Mouse (Mus musculus) embryo, embryonic 9.5 days (tissue): ENCODE measurements around the gene 1600002K03Rik.
"Not testable (repeated sequence)": the region's sequence is repeated elsewhere in the genome, so short reads cannot be mapped to it uniquely, and the experiment has no call there.

ENCODE experiments used
- DNase-seq: peaks from one replicate; pipeline ENCODE4 v3.0.0-alpha.2; 2017; ENCODE audit errors: extremely low spot score

Gene 1600002K03Rik

DNA sequence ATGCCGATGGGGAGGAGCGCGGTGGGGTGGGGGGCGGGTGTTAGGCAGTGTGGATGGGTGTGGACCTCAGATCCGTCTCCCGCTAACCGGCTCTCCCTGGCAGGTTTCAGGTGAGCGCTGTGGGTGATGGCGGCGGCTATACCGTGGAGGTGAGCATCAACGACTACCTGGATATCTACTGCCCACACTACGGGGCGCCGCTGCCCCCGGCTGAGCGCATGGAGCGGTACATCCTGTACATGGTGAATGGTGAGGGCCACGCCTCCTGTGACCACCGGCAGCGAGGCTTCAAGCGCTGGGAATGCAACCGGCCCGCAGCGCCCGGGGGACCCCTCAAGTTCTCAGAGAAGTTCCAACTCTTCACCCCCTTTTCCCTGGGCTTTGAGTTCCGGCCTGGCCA, 13.9 kb downstream of the 1600002K03Rik start:
- no peak for DNase-seq

DNA sequence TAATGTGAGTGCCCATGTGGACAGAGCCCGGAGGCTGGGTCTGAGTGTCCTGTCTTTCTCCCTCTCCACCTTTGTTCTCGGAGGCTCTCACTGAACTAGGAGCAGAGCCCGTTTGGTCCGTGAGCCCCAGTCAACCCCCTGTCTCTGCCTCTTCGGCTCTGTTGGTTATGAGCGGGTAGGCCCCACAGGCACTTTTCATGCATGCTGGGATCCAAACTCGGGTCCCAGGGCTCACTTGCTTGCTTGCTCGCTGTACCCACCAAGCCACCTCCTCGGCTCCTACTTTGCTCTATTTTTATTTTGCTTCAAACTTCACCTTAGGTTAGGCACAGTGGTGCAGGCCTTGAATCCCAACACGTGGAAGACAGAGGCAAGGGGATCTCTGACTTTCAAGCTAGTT, 15.0 kb downstream of the 1600002K03Rik start:
- DNase-seq: no peak

DNA sequence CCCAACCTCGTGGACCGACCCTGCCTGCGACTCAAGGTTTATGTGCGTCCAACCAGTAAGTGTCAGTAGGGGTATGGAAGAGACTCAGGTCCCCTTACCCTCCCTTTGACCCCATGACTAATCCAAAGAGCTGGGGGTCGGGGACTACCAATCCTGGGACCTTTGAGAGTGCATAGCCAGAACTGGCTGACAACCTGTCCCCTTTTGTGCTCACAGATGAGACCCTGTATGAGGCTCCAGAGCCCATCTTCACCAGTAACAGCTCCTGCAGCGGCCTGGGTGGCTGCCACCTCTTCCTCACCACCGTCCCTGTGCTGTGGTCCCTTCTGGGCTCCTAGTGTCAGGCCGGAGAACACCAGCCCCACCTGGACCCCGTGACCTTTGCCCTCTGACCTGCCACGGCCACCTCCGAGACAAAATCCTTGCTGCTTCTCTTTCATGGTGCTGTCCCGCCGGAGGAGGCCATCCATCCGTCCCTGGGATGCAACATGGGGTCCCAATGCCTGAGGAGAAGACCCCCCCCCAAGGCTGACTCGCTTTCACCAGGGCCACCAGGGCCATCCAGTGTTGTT, 15.8 kb downstream of the 1600002K03Rik start:
- no peak for DNase-seq

DNA sequence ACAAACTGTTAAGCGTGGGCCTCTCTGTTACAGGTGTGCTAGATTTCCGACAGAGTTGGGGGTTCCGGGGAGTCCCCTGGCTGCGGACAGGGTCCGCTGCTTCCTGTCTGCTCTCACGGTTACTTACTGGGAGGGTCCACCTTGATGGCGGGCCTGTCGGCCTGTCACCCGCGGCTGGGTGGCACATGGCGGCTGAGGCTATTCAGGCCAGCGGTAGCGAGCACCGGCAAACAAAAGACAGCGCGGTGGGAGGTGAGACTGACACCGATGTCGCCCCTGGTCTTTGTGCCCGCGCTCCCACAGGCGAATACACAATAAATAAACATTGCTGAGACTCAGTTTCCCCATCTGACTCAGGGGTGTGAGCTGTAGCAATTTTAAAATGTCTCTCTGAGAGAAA, 17.3 kb downstream of the 1600002K03Rik start:
- no peak for DNase-seq

DNA sequence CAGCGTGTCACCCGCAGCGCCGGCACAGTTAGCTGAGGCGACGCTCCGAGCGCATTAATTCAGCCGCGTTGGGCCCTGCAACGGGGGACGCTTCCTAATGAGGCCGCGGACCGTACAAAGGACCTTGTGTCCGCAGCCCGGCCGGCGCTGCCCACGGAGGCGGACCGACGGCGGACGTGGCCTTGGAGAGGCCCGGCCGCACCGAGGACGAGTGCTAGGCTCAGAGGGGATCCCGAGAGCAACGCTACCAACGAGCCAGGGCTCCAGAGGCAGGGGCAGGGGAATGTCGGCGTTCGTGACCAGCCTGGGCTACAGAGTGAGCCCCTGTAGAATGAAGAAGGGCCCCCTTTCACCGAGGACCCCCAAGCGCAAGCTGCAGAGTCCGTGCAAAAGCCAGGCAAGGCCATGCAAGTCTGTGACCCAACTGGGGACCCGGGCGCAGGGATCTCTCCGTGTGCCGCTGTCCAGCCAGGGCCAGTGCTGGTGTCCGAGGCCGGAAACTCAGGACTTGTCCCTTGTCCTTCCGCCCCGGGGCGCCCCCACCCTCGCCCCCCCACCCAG, 17.8 kb downstream of the 1600002K03Rik start:
- DNase-seq: peak; percentile 79

DNA sequence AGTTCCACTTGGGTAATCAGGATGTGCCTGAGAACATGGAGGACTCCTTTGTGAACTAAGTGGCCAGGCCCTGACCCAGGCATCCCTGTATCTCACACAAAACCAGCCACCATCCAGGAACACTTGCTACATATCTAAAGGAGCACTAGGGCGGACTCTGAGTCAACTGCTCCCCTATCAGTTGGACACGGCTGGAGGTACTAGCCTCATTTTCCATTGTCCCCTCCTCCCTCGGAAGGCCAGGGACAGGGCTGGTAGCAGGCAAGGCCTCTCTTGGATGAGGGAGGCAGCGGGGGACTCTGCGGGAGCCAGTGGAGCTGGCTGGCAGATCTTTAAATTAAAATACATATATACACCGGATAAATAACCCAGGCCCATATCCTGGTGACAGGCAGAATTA, 21.2 kb downstream of the 1600002K03Rik start:
- no peak for DNase-seq

DNA sequence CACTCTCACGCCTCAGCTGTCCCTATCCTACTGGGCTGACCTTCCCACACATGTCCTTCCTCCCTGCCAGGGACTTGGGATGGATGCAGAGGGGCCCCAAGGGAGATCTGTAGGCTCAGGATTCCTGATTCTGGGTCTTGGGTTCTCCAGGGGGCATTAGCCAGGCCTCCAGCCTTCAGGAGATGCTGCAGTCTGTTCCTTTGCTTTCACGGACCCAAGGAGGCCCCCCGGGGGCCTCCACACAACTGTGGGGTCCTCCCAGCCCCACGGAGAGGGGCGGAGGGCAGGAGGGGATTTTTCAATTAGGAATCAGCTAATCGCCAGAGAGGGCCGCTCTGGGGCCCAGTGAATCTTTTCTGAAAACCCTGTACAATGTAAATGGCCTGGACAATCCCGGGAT, 21.7 kb downstream of the 1600002K03Rik start:
- DNase-seq: no peak

DNA sequence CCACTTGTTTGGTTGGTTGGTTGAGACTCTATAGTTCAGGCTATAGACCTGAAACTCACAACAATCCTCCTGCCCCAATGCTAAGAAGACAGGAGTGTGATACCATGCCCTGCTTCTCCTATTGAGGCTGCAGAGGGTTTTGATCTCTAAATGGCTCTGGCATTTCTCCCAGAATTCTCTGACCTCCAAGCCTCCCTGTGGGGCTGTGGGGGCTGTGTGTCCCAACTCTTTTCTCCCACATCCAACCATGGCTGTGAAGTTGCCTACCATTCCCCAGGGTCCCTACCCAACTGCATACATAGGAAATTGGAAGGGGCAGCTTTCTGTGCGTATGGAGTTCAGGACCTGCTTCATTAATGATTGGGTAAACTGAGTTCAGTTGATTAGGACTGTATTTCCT, 23.4 kb downstream of the 1600002K03Rik start:
- DNase-seq: no peak

DNA sequence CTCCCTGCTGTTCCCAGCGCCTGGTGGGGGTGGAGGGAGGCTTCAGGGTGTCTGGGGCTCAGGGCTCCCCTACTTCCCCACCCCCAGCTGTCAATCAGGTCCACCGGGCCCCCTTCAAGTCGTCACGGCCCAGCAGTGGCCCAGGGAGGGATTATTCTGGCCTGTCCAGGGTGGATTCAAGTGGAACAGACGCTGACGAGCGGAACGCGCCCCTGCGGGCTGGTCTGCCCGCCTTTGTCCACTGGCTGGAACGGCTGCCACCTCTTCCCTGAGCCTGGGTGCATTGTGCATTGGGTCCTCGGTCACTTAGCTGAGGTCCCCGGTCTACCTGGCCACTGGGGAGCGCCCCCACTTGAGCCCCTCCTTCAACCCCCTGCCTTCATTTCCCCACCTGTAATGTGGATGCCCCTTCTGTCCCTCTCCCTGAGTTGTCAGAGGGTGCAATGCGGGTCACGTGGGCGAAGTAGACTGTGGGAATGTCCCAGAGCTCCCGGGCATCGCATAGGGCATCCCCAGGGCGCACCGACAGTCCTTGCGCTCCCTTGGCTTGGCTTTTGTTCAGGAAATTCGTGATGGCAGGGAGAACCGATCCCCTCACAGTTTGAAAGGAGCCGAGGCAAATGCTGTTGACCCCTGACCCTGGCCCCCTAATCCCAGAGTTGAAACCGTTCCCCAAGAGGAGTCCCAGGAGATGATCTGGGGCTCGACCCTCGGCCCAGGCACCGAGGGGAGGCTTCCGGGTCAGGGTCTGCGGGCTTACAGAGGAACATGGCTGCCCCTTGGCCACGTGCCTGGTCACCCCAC, 24.2 kb downstream of the 1600002K03Rik start:
- DNase-seq: no peak

DNA sequence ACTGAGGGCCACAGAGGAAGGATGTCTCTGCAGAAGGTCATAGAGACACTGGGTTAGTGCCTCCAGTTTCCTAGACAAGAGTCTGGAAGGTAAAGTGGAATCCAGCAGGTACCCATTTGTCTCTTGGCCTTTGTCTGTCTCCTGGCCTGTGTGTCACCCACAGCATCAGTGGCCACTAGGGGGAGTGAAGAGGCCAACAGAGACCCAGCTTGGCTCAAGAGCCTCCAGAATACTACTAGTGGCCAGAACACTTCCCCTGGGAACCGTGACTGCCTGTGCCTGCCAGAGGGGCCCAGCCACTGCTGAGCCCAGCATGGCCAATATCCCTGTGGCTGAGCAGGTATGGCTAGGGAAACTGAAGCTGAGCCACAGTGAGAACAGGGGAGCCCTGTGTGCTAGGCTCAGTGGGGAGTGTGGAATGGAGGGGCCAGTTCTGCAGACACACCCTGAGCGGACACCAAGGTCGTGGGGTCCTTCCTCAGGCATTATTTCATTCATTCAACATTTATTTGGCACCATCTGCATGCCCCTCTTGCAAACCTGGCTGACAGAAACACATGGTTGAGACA, 26.8 kb downstream of the 1600002K03Rik start:
- peak; percentile 86 for DNase-seq

DNA sequence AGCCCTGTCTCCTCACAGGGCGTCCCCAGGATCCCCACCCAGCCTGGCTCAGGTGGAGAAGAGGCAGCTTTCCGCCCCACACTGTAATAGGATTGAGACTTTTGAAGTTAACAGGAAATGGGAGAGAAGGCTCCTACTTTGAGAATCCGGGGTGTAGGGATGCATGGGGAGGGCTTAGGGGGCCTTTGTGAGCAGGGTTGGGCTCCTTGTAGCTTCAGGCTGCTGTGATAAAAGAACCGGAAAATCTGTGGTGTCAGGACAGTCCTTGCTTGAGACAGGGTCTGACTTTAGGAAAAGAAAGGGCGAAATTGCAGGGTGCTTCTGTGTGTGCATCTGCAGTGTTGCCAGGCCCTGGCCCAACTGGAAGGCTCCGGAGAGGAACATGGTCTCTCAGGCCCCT, 27.7 kb downstream of the 1600002K03Rik start:
- DNase-seq: no peak

DNA sequence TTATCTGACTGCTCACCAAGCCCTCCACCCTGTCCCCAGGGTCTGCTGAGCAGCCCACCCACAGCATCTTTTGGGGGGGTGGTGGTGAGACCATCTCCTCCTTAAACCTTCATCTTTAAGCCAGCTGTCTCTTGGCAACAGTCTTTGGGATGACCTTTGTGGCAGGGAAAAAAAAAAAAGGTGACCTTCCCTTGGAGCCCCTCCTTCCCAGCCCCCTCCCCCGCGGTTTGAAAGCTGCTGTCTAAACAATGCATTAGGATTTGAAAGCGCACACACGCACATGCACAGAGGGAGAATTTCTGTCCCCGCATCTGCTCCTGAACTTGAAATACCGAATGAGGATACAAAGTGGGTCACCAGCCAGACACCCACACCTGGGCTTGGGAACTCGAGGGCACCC, 31.3 kb downstream of the 1600002K03Rik start:
- no peak for DNase-seq

DNA sequence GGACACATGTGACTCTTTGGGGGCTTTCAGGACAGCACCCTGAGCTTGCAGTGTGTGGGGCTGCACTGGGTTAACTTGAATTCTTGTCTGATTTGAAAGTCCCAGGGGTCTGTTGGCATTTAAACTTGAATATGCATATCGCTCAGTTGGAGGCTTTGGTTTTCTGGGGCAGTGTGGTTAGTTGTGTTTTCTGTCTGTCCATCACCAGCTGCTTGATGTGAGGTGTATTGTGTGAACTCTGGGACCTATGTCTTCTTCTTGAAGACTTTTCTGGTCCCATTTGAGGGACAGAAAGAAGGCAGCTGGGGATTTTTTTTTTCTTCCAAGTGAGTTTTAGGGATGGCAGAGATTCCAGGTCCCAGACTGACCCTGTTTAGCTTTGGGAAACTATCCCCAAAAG, 34.5 kb downstream of the 1600002K03Rik start:
- no peak for DNase-seq

DNA sequence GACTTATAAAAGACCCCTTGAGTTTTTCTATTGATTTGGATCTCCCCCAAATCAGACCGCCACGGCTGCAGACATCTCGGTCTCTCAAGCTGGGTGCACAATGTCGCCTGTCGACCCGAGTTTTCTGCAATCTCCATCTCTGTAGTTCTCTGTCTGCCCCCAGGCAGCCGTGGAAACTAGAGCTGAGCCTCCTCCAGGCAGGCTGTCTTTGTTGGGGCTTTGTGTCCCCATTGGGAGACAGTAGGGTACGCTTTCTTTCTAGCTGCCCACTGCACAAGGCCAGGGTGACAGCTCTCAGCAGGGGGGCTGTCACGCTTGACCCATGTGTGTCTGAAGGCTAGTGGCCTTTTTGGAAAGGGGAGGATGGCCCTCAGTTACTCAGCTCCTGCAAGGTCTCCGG, 34.9 kb downstream of the 1600002K03Rik start:
- no peak for DNase-seq

DNA sequence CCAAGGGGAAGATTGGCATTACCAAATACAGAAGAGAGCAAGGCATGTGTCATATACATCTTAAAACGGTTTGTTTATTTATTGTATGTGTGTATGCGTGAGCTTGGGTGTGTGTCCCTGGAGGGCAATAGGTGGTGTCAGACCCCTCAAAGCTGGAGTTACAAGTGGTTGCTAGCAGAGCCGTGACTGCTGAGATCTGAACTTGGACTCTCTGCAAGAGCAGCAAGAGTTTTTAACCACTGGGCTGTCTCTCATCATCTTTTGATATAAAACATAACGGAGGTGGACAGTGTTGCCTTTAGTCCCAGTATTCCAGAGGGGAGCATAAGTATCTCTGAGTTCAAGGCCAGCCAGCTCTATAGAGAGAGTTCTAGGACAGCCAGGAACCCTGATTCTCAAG, 35.5 kb downstream of the 1600002K03Rik start:
- DNase-seq: no peak

DNA sequence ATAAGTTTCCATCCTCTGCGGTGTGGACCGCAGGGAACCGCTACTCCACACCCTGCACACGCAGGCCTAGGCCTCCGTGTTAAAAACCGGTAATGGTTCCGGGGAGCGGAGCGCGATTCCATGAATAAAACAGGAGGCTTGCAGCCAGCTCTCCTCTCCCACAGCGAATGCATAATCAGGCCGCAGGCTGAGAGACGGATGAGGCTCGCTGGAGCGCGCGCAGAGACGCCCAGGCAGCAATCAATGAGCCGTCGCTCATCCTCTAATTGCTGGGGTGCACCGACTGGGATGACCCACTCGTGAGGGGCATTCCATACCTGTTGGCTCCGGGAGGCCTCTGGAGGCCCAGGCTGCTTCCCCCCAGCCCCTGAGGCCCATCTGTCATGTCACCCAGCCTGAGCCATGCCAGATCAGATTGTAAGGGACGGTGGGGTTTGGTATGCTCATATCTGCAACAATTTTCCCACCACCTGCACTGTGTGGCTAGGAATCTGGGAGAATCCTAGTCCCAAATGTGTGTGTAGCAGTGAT, 36.2 kb downstream of the 1600002K03Rik start:
- DNase-seq: no peak

DNA sequence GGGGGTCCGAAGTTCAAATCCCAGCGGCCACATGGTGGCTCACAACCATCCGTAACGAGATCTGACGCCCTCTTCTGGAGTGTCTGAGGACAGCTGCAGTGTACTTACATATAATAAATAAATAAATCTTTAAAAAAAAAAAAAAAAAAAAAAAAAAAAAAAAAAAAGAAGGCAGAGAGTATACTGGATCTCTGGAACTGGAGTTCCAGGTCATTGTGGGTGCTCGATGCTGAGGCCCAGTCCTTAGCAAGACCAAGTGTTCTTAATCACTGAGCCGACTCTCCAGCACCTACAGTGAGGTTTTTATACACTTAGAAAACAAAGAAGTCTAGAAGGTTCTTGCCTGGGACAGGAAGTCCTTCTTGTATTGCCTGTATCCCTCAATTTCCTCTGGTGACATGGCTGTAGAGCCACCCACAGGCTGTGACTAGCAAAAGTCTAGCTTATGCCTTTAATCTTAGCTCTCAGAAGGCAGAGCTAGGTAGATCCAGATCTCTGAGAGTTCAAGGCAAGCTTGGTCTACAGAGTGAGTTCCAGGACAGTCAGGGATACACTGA, 38.9 kb downstream of the 1600002K03Rik start:
- not testable (repeated sequence) for DNase-seq

DNA sequence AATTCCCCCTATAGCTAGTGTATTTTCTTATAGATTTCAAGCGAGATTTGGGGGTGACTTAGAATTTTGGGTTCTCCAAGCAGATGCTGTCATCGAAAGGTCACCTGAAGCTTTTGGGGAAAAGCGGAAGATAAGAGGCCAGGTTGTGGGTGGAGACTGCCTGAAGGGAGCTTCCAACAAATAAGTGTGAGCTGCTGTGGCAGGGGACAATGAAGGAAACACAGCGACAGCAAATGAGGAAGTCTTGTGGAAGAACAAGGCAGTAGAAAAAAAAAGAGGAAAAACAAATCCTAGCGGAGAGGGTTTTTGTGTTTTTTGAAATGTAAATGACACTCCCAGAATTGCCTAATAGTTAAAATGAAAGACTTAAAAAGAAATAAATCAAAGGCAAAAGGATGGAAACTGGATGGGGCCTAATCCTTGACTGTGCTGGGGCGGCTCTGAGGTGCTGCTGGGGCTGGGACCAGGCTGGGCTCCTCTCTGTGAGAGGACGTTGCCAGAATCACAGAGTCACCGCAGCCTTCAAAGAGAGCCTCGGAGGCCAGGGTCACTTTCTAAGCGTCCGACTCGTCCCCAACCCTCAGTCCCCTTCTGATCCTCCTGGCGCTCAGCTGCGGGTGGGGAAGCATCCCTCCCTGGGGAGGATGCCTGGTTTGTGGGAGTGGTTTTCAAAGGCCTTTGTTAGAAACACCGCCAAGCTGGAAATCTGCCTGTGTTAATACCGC, 42.5 kb downstream of the 1600002K03Rik start:
- DNase-seq: no peak

DNA sequence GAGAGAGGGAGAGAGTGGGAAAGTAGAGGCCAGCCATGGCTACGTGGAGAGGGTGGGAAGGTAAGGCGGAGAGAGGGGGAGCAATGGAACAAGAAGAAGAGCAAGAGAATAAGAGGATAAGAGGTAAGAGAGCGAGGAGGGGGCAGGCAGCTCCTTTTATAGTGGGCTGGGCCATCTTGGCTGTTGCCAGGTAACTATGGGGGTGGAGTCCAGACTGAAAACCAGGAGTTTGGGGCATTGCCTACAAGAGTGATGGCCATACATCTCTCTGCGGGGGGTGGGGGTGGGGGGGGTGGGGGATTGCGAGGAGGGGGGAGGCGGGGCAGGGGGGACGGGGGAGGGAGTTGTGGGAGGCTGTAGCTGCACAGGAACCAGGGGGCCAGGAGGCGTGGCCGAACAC, 47.9 kb downstream of the 1600002K03Rik start:
- no peak for DNase-seq

DNA sequence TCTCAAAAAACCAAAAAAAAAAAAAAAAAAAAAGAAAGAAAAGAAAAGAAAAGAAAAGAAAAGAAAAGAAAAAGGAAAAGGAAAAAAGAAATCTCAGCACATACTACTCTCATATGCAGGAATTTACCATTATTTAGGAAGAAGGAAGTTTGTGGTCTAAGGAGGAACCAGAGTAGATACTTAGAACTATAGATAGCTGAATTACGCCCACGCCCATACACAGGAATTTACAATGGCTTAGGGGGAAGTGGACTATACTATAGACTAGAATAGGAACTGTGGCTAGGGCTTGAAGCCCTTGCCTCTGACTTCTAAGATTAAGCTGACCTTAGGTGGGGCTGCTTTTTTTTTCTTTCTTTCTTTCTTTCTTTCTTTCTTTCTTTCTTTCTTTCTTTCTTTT, 50.4 kb downstream of the 1600002K03Rik start:
- DNase-seq: not testable (repeated sequence)
